Comparison of ENCODE assay signal across 8 mouse cellular contexts in the genomic region with DNA sequence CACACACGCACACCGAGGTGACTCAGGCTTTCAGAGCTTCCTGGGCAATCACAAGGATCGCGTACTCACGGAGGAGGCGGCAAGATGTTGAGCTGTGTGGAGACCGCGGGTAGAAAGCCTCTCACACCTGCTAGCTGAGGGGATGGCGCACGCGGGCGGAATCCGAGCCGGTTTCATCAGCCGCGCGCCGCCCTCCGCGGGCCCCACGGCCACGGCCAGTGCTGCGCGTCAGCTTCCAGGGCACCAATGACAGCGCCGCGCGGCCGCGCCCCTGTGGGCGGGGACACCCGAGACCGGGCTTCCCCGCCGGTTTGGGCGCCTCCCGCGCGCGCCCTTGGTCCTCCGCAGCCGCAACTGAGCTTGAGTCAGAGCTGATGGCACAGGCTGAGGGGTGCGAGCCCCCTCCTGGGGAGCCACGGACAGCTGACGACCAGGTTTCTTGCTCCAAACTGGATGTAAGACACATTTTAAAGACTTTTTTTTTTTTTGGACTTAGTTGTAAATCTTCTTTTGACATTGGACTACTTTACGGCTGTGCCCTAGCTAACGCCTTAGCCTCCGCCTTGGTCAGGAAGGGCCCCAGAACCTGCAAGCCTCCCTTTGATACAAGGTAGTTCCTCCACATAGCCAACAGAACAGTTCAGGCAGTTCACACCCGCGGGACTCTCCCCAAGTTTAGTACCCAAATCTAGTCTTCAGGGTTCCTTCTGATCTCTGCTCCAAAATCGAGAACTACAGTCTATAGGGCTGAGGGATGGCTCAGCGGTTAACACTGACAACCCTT. TPM values are rescaled to one million over a fixed set of nuclear protein-coding genes. Genes with fewer than 3 reads are reported as not detected.
DNase-seq lines count a peak whose midpoint lies in the region; ATAC-seq lines count a peak whose summit lies in the region.

Gene Slc7a1, minus strand, starts transcription at position 245 of the 784 bp plus-strand sequence.

- peak; percentile 85 for DNase-seq in adipocyte (ENCODE audit: low spot score)
- DNase-seq in embryo, embryonic 10 days (ENCODE audit: low spot score) = peak; percentile 74
- DNase-seq in gastrocnemius, postnatal 14 days = peak; percentile 92
- peak; percentile 90 for DNase-seq in intestine, embryonic 14.5 days (ENCODE audit: low spot score)
- peak; percentile 89 for DNase-seq in left cerebral cortex, postnatal 14 days (ENCODE audit: low spot score in 2 of 2)
- peak; percentile 90 for DNase-seq in mesoderm, embryonic 11.5 days (ENCODE audit: low read depth, low spot score)
- DNase-seq in right cerebral cortex, postnatal 36 days (ENCODE audit: low spot score in 2 of 2) = peak; percentile 86 to 90
- DNase-seq in yolk sac, embryonic 10.5 days (ENCODE audit: low spot score) = peak; percentile 68

- WGBS in intestine, embryonic 14.5 days = 2% methylated on average over 52 of the region's 52 CpGs

- no peaks in the 10 kb centered on the region for H3K27me3 ChIP-seq in intestine, embryonic 14.5 days (replicated peaks; ENCODE audit: control insufficient read depth, insufficient read depth, low read length)

- H3K4me2 ChIP-seq in intestine, embryonic 14.5 days (ENCODE audit: low read length) = peak within 1 kb of the TSS; percentile 97

- peak within 1 kb of the TSS; percentile 77 for H3K4me3 ChIP-seq in intestine, embryonic 14.5 days (ENCODE audit: low read depth, low read length)

- peak within 1 kb of the TSS; percentile 83 for H3K27ac ChIP-seq in intestine, embryonic 14.5 days (ENCODE audit: low read depth)

- peak; percentile 94 for ATAC-seq in intestine, embryonic 14.5 days (replicated peaks; ENCODE audit: low FRiP score, low TSS enrichment, low read depth)

- no peaks in the 10 kb centered on the region; the same call in 1 of the 2 replicates for H3K36me3 ChIP-seq in intestine, embryonic 14.5 days (ENCODE audit: control insufficient read depth, insufficient read depth, low read length)

- H3K9ac ChIP-seq in intestine, embryonic 14.5 days (ENCODE audit: low read length) = peak within 1 kb of the TSS; percentile 87

- peaks cover 6% of the 10 kb centered on the region; the same call in 1 of the 2 replicates for H3K4me1 ChIP-seq in intestine, embryonic 14.5 days (replicated peaks; ENCODE audit: control insufficient read depth, insufficient read depth, low read length)

- intact Hi-C loops in gastrocnemius, postnatal 14 days (cut with DNase I; ENCODE audit: low total_unique reads) = no loop called here
- intact Hi-C loops in left cerebral cortex, postnatal 14 days (cut with DNase I) = no loop called here

- H3K9me3 ChIP-seq in intestine, embryonic 14.5 days (ENCODE audit: control insufficient read depth, low read length) = no peaks in the 10 kb centered on the region

RNA-seq across cellular contexts. Expression of gene Slc7a1, which starts in this region (rescaled TPM):
- total RNA-seq in gastrocnemius, postnatal 14 days (2021) = 1 to 10 TPM; 4.4 to 7.1 TPM
- polyA plus RNA-seq in intestine, embryonic 14.5 days (2014; fragmentation: Nextera tagmentation; extraction: Ambion mirVana) = 36.9 and 43.8 TPM in 2 replicates
- 10 to 100 TPM; 47.9 to 50.6 TPM for total RNA-seq in left cerebral cortex, postnatal 14 days (2021)

Comparison
In these comparisons a context has a peak if more than half of its experiments do, and no peak if none do; other contexts are left out.
1. Peak in every context shown above with its lines: DNase-seq, ATAC-seq, H3K4me3 ChIP-seq and H3K27ac ChIP-seq.
2. RNA of gene Slc7a1 (total RNA-seq): 47.9 to 50.6 TPM in left cerebral cortex, postnatal 14 days; 4.4 to 7.1 TPM in gastrocnemius, postnatal 14 days; every median in the first group is over 4 times any median in the second.